Mouse (Mus musculus): ENCODE measurements around the gene Pard6b.

GRCm38 (mm10) chr2:168045771-168046170 lies 35.0 kb upstream of the Pard6b start:
- TF ChIP-seq CTCF (IDR thresholded peaks at IDR 0.05; ENCODE audit: insufficient read depth, low read depth, low read length) (no peak), POLR2A (IDR thresholded peaks at IDR 0.05; ENCODE audit: insufficient read depth, low read depth, low read length) (no peak)

Measured in olfactory bulb, adult 2 months (tissue).